Mouse (Mus musculus) mouse embryonic stem cell (cell line): ENCODE results near the gene Sgsm2.

ENCODE experiments used
- in situ Hi-C, 2 experiments: fragments of 300-500 bp; cut with MboI; formaldehyde crosslinking; loops; 1 replicate in 1 of 2; 3 replicates in 1 of 2; pipeline ENCODE4 v1.14.3; 2019 to 2020; ENCODE audit warnings: low sequenced_read_pairs in 2 of 2, low pct_unique_long_range_greater_than_20kb in 1 of 2, mixed read lengths in 1 of 2; ENCODE audit not compliant: unreplicated experiment in 1 of 2

The Sgsm2 gene

GRCm38 (mm10) chr11:74810134-74810533 lies 86.7 kb downstream of the Sgsm2 start:
- in situ Hi-C loops: no loop called here

- in situ Hi-C loops: no loop called here
Observed at GRCm38 (mm10) chr11:74808251-74808853, 88.5 kb downstream of the Sgsm2 start.

GRCm38 (mm10) chr11:74807246-74807882 lies 89.5 kb downstream of the Sgsm2 start:
- in situ Hi-C loops: no loop called here

- in situ Hi-C loops: no loop called here
Observed at GRCm38 (mm10) chr11:74804081-74804627, 92.7 kb downstream of the Sgsm2 start.

- in situ Hi-C loops: no loop called here
Observed at GRCm38 (mm10) chr11:74800658-74801057, 96.2 kb downstream of the Sgsm2 start.
